Mouse (Mus musculus) midbrain, embryonic 12.5 days (tissue): ENCODE results near the gene Rbfox3. TPM values are rescaled to one million over a fixed set of nuclear protein-coding genes. Genes with fewer than 3 reads are reported as not detected.

Experiments used
- ATAC-seq: fragments of 200-750 bp; cut with Nextera tagmentation; 2 replicates; pipeline ENCODE4 v1.8.0; 2017; ENCODE audit warnings: low read depth, moderate TSS enrichment, moderate library complexity; ENCODE audit not compliant: low FRiP score
- H3K27ac ChIP-seq: fragments of 300-500 bp; sonication (generic); replicated peaks from 2 replicates; pipeline ENCODE4 v1.5.1; 2016; ENCODE audit warnings: mild to moderate bottlenecking
- H3K27me3 ChIP-seq: fragments of 300-500 bp; sonication (generic); 2 replicates; pipeline ENCODE4 v1.6.1; 2016; ENCODE audit warnings: mild to moderate bottlenecking
- H3K36me3 ChIP-seq: fragments of 300-500 bp; sonication (generic); 2 replicates; pipeline ENCODE4 v1.6.1; 2016
- H3K4me1 ChIP-seq: fragments of 300-500 bp; sonication (generic); 2 replicates; pipeline ENCODE4 v1.6.1; 2016
- H3K4me2 ChIP-seq: fragments of 300-500 bp; sonication (generic); replicated peaks from 2 replicates; pipeline ENCODE4 v1.6.1; 2016; ENCODE audit warnings: mild to moderate bottlenecking, moderate library complexity
- H3K4me3 ChIP-seq: fragments of 300-500 bp; sonication (generic); 2 replicates; pipeline ENCODE4 v1.5.1; 2016; ENCODE audit warnings: mild to moderate bottlenecking
- H3K9ac ChIP-seq: fragments of 300-500 bp; sonication (generic); replicated peaks from 2 replicates; pipeline ENCODE4 v1.6.1; 2016; ENCODE audit warnings: mild to moderate bottlenecking, moderate library complexity
- H3K9me3 ChIP-seq: fragments of 300-500 bp; sonication (generic); 2 replicates; pipeline ENCODE4 v1.6.1; 2016; ENCODE audit warnings: mild to moderate bottlenecking
- WGBS: fragments of 180-500 bp; shearing (Covaris S2); methylation state at CpG from one replicate; pipeline ENCODE4 v1.1.7; 2016; 5-methylcytosine and 5-hydroxymethylcytosine counted together
- polyA plus RNA-seq: library from polyadenylated mRNA; unstranded; fragments of >200 nt; fragmentation: Nextera tagmentation; extraction: Ambion mirVana; gene quantifications from 2 replicates; pipeline ENCODE4 v1.2.1, GENCODE M21; 2016

The Rbfox3 gene
- polyA plus RNA-seq, 1 experiment from 2014 or later = 16.0 TPM

- Histone ChIP-seq H3K4me1 (peaks cover 11% of the 10 kb centered on the region), H3K4me2 (no peak overlapping the region; the same call in 1 of the 2 replicates), H3K9ac (no peak overlapping the region), H3K9me3 (no peaks in the 10 kb centered on the region), H3K36me3 (no peaks in the 10 kb centered on the region), H3K27me3 (peaks cover 41% of the 10 kb centered on the region), H3K4me3 (no peak overlapping the region), H3K27ac (no peak overlapping the region)
- ATAC-seq = no peak
- 65% methylated on average over 6 of the region's 6 CpGs for WGBS
Measured at GRCm38 (mm10) chr11:118502990-118503389, 408.4 kb downstream of the Rbfox3 start.

DNA sequence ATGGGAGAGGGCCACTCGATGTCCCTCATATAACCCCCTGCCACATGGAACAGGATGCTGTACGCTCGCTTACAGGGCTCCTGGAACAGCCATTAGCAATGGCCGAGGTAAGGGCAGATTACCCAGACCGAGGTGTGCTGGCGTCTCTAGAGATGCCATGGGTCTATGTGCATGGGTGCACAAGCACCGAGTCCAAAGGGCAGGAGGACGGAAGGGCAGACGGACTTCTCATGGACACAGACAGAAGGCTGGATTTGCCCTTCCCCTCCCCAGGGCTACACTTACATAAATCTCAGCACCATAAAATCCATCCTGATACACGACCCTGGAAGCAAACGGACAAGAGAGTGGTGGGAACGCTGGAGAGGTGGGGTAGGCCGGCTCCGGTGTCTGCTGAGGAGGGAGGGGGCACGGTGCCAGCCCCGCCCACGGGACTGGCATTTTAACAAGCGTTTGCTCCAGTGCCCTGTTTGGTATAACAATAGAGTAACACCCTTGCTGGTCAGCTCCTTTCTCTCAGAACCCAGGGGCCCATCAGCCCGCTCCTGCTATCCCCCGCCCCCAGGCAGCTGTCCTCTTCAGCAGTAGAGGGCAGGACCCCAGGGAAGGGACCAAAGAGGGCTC is 415.2 kb downstream of the Rbfox3 start:
- no peak overlapping the region for H3K9ac ChIP-seq
- H3K4me1 ChIP-seq = peaks cover 15% of the 10 kb centered on the region
- 58% methylated on average over 19 of the region's 20 CpGs for WGBS
- H3K36me3 ChIP-seq = no peaks in the 10 kb centered on the region
- H3K27me3 ChIP-seq = peaks cover 6% of the 10 kb centered on the region; the same call in 1 of the 2 replicates
- no peak for ATAC-seq
- no peaks in the 10 kb centered on the region for H3K9me3 ChIP-seq
- H3K27ac ChIP-seq = no peak overlapping the region
- H3K4me3 ChIP-seq = no peak overlapping the region
- no peak overlapping the region for H3K4me2 ChIP-seq

GRCm38 (mm10) chr11:118495065-118495464 is 416.3 kb downstream of the Rbfox3 start:
- Histone ChIP-seq H3K4me3 (no peak overlapping the region), H3K9me3 (no peaks in the 10 kb centered on the region)
- no peak for ATAC-seq

GRCm38 (mm10) chr11:118494001-118494737 is 417.2 kb downstream of the Rbfox3 start:
- WGBS = 84% methylated on average over 12 of the region's 12 CpGs
- no peak for ATAC-seq
- Histone ChIP-seq H3K4me2 (no peak overlapping the region), H3K9me3 (no peaks in the 10 kb centered on the region), H3K27me3 (peaks cover 15% of the 10 kb centered on the region), H3K4me1 (peaks cover 25% of the 10 kb centered on the region), H3K27ac (no peak overlapping the region), H3K4me3 (no peak overlapping the region), H3K9ac (no peak overlapping the region), H3K36me3 (no peaks in the 10 kb centered on the region)

More at GRCm38 (mm10) chr11:118495065-118495464, 416.3 kb downstream of the Rbfox3 start:
- Histone ChIP-seq H3K27ac (no peak overlapping the region), H3K4me2 (no peak overlapping the region), H3K36me3 (no peaks in the 10 kb centered on the region), H3K4me1 (peaks cover 24% of the 10 kb centered on the region), H3K9ac (no peak overlapping the region), H3K27me3 (peaks cover 14% of the 10 kb centered on the region)
- 55% methylated on average over 5 of the region's 5 CpGs for WGBS

DNA sequence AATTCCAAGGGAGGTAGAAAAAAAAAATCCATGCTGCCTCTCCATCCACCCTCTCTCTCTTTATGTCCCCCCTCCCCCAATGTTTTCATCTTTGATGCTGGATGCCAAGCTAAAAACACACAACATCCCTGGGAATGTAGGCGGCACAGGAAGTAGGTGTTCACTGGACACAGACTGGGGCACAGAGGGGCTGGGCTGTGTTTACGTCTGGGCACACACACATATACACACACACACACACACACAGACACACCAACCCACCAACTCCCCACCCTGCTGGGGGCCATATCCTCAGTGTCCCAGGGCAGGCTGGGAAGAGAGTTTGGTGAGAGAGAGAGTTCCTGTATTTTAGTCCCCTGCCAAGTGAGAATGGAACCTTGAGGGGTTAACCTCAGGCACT is 417.9 kb downstream of the Rbfox3 start:
- ATAC-seq = no peak
- Histone ChIP-seq H3K4me3 (no peak overlapping the region), H3K27ac (peak overlapping the region; percentile 58; the same call in 1 of the 2 replicates), H3K27me3 (peaks cover 15% of the 10 kb centered on the region), H3K4me2 (no peak overlapping the region), H3K9ac (no peak overlapping the region), H3K36me3 (no peaks in the 10 kb centered on the region), H3K9me3 (no peaks in the 10 kb centered on the region), H3K4me1 (peaks cover 25% of the 10 kb centered on the region)
- 64% methylated on average over 2 of the region's 2 CpGs for WGBS

- Histone ChIP-seq H3K36me3 (0 out of 2 replicates have a peak, but pooled peaks cover 2% of the 10 kb centered on the region), H3K9ac (no peak overlapping the region), H3K4me2 (no peak overlapping the region), H3K4me3 (no peak overlapping the region), H3K4me1 (peaks cover 18% of the 10 kb centered on the region), H3K27ac (no peak overlapping the region), H3K27me3 (peaks cover 15% of the 10 kb centered on the region), H3K9me3 (no peaks in the 10 kb centered on the region)
- 89% methylated on average over 7 of the region's 7 CpGs for WGBS
- no peak for ATAC-seq
Measured at GRCm38 (mm10) chr11:118491230-118491629, 420.2 kb downstream of the Rbfox3 start.

DNA sequence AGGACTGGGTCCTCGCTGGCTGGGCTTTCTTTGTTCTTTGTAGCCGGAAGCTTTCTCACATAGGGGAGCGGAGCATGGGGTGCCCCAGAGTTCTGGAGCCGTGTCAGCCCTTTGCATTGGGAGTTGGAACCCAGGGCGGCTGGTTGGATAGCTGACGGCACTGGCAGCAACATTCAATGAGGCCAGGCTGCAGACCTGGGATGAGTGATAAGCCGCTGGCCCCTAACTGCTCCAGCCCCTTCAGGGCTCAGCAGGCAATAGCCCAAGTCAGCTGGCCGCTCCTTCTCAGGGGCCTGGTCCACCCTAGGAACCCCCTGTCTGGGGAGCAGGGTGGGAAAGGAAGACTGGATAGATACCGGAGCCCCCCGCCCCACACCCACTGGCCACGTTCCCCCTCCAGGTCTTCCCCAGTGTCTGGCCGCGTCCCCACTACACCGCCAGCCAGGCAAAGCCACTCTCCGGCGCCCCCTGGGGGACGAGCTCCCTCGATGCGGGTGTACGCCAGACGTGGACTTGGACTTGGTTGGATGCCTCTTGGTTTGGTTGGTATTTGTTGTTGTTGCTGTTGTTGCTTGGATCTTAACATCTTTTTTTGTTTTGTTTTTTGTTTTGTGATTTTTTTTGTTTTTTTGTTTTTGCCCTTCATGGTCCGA is 420.7 kb downstream of the Rbfox3 start:
- Histone ChIP-seq H3K27ac (no peak overlapping the region), H3K9me3 (no peaks in the 10 kb centered on the region), H3K36me3 (0 out of 2 replicates have a peak, but pooled peaks cover 3% of the 10 kb centered on the region), H3K4me3 (no peak overlapping the region), H3K27me3 (peaks cover 15% of the 10 kb centered on the region), H3K4me1 (peaks cover 17% of the 10 kb centered on the region), H3K9ac (no peak overlapping the region), H3K4me2 (peak overlapping the region; percentile 37)
- no peak for ATAC-seq
- WGBS = 21% methylated on average over 22 of the region's 22 CpGs

DNA sequence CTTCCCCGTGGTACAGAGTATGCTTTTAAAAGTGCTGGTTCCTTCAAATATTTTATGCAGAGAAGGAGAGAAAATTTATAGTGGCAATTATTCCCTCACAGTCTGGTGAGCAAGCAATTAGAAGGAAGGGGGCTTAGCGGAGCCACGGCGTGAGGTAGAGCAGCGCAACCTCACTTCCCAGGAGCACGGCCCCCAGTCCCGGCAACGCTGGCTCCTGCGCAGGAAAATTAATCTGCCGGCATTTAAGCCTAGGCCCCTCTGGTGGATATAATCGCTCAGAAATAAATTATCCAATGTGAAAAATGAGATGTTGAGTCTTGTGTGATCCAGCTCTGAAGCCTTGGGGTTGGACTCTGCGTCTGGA is 422.5 kb downstream of the Rbfox3 start:
- Histone ChIP-seq H3K36me3 (peaks cover 12% of the 10 kb centered on the region), H3K4me1 (peaks cover 15% of the 10 kb centered on the region), H3K27ac (no peak overlapping the region), H3K4me3 (no peak overlapping the region), H3K4me2 (no peak overlapping the region), H3K9ac (no peak overlapping the region), H3K9me3 (no peaks in the 10 kb centered on the region), H3K27me3 (peaks cover 15% of the 10 kb centered on the region)
- 76% methylated on average over 12 of the region's 12 CpGs for WGBS
- no peak for ATAC-seq

GRCm38 (mm10) chr11:118488191-118488906 is 423.0 kb downstream of the Rbfox3 start:
- Histone ChIP-seq H3K4me2 (no peak overlapping the region), H3K9me3 (no peaks in the 10 kb centered on the region), H3K4me3 (no peak overlapping the region), H3K27me3 (peaks cover 15% of the 10 kb centered on the region), H3K27ac (no peak overlapping the region), H3K36me3 (peaks cover 12% of the 10 kb centered on the region), H3K4me1 (peaks cover 15% of the 10 kb centered on the region), H3K9ac (no peak overlapping the region)
- WGBS = 69% methylated on average over 8 of the region's 8 CpGs
- ATAC-seq = no peak

DNA sequence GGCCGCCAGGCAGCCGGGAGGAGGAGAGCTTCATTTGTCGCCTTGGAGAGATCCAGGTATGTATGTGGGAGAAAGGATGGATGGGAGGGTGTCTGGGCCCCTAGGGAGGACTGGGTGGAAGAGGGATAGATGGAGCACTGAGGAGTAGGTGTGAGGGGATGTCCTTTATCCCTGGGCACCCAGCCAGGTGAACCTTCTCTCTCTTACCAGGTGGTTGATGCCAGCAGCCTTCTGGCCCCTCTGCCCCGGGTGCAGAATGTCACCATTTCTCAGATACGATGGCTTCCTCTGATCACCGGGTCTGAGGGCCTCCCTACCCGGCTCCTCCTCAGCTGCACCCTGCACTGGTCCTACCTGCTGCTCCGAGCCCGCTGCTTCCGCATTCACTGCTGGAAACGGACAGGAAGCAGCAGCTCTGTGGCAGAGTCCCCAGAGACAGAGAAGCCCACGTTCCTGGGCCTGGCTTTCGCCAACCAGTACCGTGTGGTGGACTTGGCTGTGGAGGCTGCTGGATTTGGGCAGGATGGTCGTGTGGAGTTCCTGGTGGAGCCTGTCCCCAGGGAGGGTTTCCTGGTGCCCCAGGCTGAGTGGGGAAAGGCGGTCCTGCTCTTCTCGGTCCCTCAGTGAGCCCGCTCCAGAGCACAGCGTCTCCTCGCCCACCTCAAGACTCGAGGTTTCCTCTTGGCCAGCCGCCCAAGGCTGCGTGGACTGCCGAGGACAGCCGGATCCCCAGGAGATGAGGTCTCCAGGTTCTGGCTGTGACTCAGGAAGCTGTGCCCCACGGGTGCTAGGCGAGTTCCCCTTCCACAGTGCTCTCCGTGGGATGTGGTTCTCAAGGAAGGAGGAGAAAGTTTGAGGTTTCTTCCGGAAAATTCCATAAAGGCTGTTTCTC is 424.3 kb downstream of the Rbfox3 start:
- Histone ChIP-seq H3K4me1 (peaks cover 10% of the 10 kb centered on the region), H3K9ac (no peak overlapping the region), H3K36me3 (peaks cover 12% of the 10 kb centered on the region), H3K4me2 (no peak overlapping the region), H3K27ac (no peak overlapping the region), H3K4me3 (no peak overlapping the region), H3K9me3 (no peaks in the 10 kb centered on the region), H3K27me3 (peaks cover 15% of the 10 kb centered on the region)
- ATAC-seq = no peak
- 89% methylated on average over 29 of the region's 29 CpGs for WGBS

DNA sequence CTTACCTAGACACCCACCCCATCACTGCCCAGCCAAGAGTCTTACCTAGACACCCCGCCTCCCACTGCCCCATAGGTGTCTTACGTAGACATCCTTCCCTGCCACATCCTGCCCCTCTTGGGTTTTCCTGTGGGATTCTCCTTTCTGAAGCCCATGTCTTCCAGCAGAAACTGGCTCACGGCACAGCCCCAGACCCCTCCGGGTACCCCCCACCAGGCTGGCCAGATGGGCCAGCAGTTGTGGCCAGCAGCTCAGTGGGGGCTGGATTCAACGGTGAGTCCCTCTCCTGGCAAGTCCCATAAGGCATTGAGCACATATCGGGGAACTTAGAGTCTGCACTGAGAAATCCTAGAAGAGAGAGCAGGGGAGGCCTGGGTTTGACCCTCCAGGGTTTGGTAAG is 425.1 kb downstream of the Rbfox3 start:
- Histone ChIP-seq H3K27me3 (peaks cover 10% of the 10 kb centered on the region), H3K27ac (no peak overlapping the region), H3K9me3 (no peaks in the 10 kb centered on the region), H3K36me3 (peaks cover 13% of the 10 kb centered on the region), H3K4me2 (no peak overlapping the region), H3K9ac (no peak overlapping the region), H3K4me3 (no peak overlapping the region), H3K4me1 (peaks cover 10% of the 10 kb centered on the region)
- no peak for ATAC-seq
- 87% methylated on average over 6 of the region's 6 CpGs for WGBS
